Mouse (Mus musculus) MEL (cell line): ENCODE measurements at regions not wholly inside any gene's neighbourhood (a gene's known extent, or its start where the extent isn't known, plus 50 kb on each side); places are given as distances from the start of the nearest gene placed in this dataset.

Source experiments
- DNase-seq: peaks from one replicate; pipeline ENCODE4 v3.0.0; 2011; ENCODE audit warnings: low read depth, low spot score
- H3K27ac ChIP-seq: 2 replicates; pipeline ENCODE4 v1.5.1; 2012; ENCODE audit warnings: low read depth, mild to moderate bottlenecking, control low read depth, low read length, moderate library complexity; ENCODE audit not compliant: control insufficient read depth
- H3K27me3 ChIP-seq, 2 experiments: fragments of 150-350 bp in 1 of 2; sonication (generic) in 1 of 2; 2 replicates each; pipeline ENCODE4 v1.6.1; 2012; ENCODE audit warnings: low read length in 2 of 2, mild to moderate bottlenecking in 2 of 2, improper control_type of control experiment in 1 of 2, moderate library complexity in 1 of 2; ENCODE audit not compliant: insufficient read depth in 2 of 2, control insufficient read depth in 1 of 2
- H3K36me3 ChIP-seq, 2 experiments: 2 replicates each; pipeline ENCODE4 v1.6.1; 2012 to 2014; ENCODE audit warnings: low read length in 2 of 2, improper control_type of control experiment in 1 of 2, inconsistent platforms in 1 of 2, mild to moderate bottlenecking in 1 of 2; ENCODE audit not compliant: insufficient read depth in 2 of 2, control insufficient read depth in 1 of 2
- H3K4me1 ChIP-seq, 2 experiments: fragments of 150-350 bp in 1 of 2; sonication (generic) in 1 of 2; 2 replicates each; pipeline ENCODE4 v1.6.1; 2012; ENCODE audit warnings: low read length in 2 of 2, improper control_type of control experiment in 1 of 2, mild to moderate bottlenecking in 1 of 2; ENCODE audit not compliant: insufficient read depth in 2 of 2, control insufficient read depth in 1 of 2
- H3K4me3 ChIP-seq, 2 experiments: fragments of 150-350 bp in 1 of 2; sonication (generic) in 1 of 2; 2 replicates each; pipeline ENCODE4 v1.5.1; 2012; ENCODE audit warnings: low read depth in 2 of 2, low read length in 2 of 2, mild to moderate bottlenecking in 2 of 2, moderate library complexity in 2 of 2, control low read depth in 1 of 2, improper control_type of control experiment in 1 of 2; ENCODE audit not compliant: control insufficient read depth in 1 of 2, insufficient read depth in 1 of 2
- H3K79me2 ChIP-seq: 2 replicates; pipeline ENCODE4 v1.6.1; 2012; ENCODE audit warnings: mild to moderate bottlenecking, low read length, moderate library complexity; ENCODE audit not compliant: control insufficient read depth, poor library complexity, insufficient read depth
- H3K9ac ChIP-seq: 2 replicates; pipeline ENCODE4 v1.6.1; 2012; ENCODE audit warnings: low read depth, mild to moderate bottlenecking, control low read depth, low read length, moderate library complexity; ENCODE audit not compliant: control insufficient read depth, poor library complexity, severe bottlenecking
- H3K9me3 ChIP-seq: fragments of 150-350 bp; sonication (generic); replicated peaks from 2 replicates; pipeline ENCODE4 v1.6.1; 2012; ENCODE audit warnings: mild to moderate bottlenecking, low read length, improper control_type of control experiment, moderate library complexity; ENCODE audit not compliant: insufficient read depth
- CHD2 ChIP-seq: IDR thresholded peaks from 2 replicates; pipeline ENCODE4 v1.6.1; 2011; ENCODE audit warnings: low read length, improper control_type of control experiment
- CTCF ChIP-seq, 3 experiments: IDR thresholded peaks in 2 of 3; conservative IDR thresholded peaks in 1 of 3; 2 replicates each; pipeline ENCODE4 v1.5.1; 2011 to 2012; ENCODE audit warnings: low read length in 3 of 3, low read depth in 2 of 3, mild to moderate bottlenecking in 2 of 3, improper control_type of control experiment in 1 of 3, inconsistent platforms in 1 of 3, mixed read lengths in 1 of 3, moderate library complexity in 1 of 3; ENCODE audit not compliant: control insufficient read depth in 1 of 3, insufficient read depth in 1 of 3, poor library complexity in 1 of 3, severe bottlenecking in 1 of 3
- GABPA ChIP-seq: IDR thresholded peaks from 2 replicates; pipeline ENCODE4 v1.6.1; 2012; ENCODE audit warnings: low read depth, mild to moderate bottlenecking, inconsistent platforms, low read length, improper control_type of control experiment, moderate library complexity
- GATA1 ChIP-seq: IDR thresholded peaks from 2 replicates; pipeline ENCODE4 v1.6.1; 2011; ENCODE audit warnings: low read depth, low read length, improper control_type of control experiment
- HCFC1 ChIP-seq: IDR thresholded peaks from 2 replicates; pipeline ENCODE4 v1.6.1; 2012; ENCODE audit warnings: low read depth, mild to moderate bottlenecking, inconsistent platforms, low read length, improper control_type of control experiment, moderate library complexity
- MAFK ChIP-seq: IDR thresholded peaks from 2 replicates; pipeline ENCODE4 v1.6.1; 2011; ENCODE audit warnings: low read depth, mild to moderate bottlenecking, low read length, improper control_type of control experiment, borderline replicate concordance
- MEF2A ChIP-seq: IDR thresholded peaks from 2 replicates; pipeline ENCODE4 v1.6.1; 2014; ENCODE audit warnings: low read depth, mild to moderate bottlenecking, inconsistent platforms, low read length, improper control_type of control experiment; ENCODE audit not compliant: poor library complexity, insufficient replicate concordance, severe bottlenecking; ENCODE audit errors: extremely low read depth
- MYB ChIP-seq: IDR thresholded peaks from 2 replicates; pipeline ENCODE4 v1.6.1; 2011; ENCODE audit warnings: mild to moderate bottlenecking, low read depth, low read length, improper control_type of control experiment
- MYC ChIP-seq: IDR thresholded peaks from 2 replicates; pipeline ENCODE4 v1.6.1; 2011; ENCODE audit warnings: low read depth, mild to moderate bottlenecking, low read length, improper control_type of control experiment, moderate library complexity
- NELFE ChIP-seq: IDR thresholded peaks from 2 replicates; pipeline ENCODE4 v1.6.1; 2011; ENCODE audit warnings: low read depth, low read length, improper control_type of control experiment
- NRF1 ChIP-seq: IDR thresholded peaks from 2 replicates; pipeline ENCODE4 v1.6.1; 2014; ENCODE audit warnings: low read depth, mild to moderate bottlenecking, inconsistent platforms, low read length, improper control_type of control experiment, moderate library complexity; ENCODE audit not compliant: poor library complexity, insufficient read depth, severe bottlenecking
- POLR2A ChIP-seq, 2 experiments: IDR thresholded peaks; 2 replicates each; pipeline ENCODE4 v1.6.1; 2011 to 2012; ENCODE audit warnings: low read length in 2 of 2, mild to moderate bottlenecking in 2 of 2, control low read depth in 1 of 2, improper control_type of control experiment in 1 of 2, low read depth in 1 of 2, moderate library complexity in 1 of 2; ENCODE audit not compliant: control insufficient read depth in 1 of 2, insufficient read depth in 1 of 2, poor library complexity in 1 of 2
- POLR2AphosphoS2 ChIP-seq: IDR thresholded peaks from 2 replicates; pipeline ENCODE4 v1.6.1; 2011; ENCODE audit warnings: low read length, improper control_type of control experiment
- POLR2AphosphoS5 ChIP-seq: IDR thresholded peaks from 2 replicates; pipeline ENCODE4 v1.6.1; 2012; ENCODE audit warnings: low read depth, borderline replicate concordance, mild to moderate bottlenecking, inconsistent platforms, low read length, moderate library complexity, mixed read lengths
- TBP ChIP-seq: IDR thresholded peaks from 2 replicates; pipeline ENCODE4 v1.8.0; 2011; ENCODE audit warnings: low read depth, low read length, improper control_type of control experiment
- USF1 ChIP-seq: IDR thresholded peaks from 2 replicates; pipeline ENCODE4 v1.6.1; 2014; ENCODE audit warnings: low read depth, mild to moderate bottlenecking, inconsistent platforms, low read length, improper control_type of control experiment, moderate library complexity
- USF2 ChIP-seq, 2 experiments: IDR thresholded peaks; 2 replicates each; pipeline ENCODE4 v1.6.1; 2011 to 2012; ENCODE audit warnings: improper control_type of control experiment in 2 of 2, low read length in 2 of 2, borderline replicate concordance in 1 of 2, inconsistent platforms in 1 of 2, low read depth in 1 of 2, mild to moderate bottlenecking in 1 of 2; ENCODE audit not compliant: insufficient read depth in 1 of 2
- ZMIZ1 ChIP-seq: IDR thresholded peaks from 2 replicates; pipeline ENCODE4 v1.6.1; 2012; ENCODE audit warnings: low read depth, mild to moderate bottlenecking, inconsistent platforms, low read length, improper control_type of control experiment, moderate library complexity
- ZNF384 ChIP-seq: IDR thresholded peaks from 2 replicates; pipeline ENCODE4 v1.6.1; 2012; ENCODE audit warnings: low read depth, mild to moderate bottlenecking, inconsistent platforms, low read length, improper control_type of control experiment

- Histone ChIP-seq H3K4me1 (no peaks in the 10 kb centered on the region), H3K27me3 (no peaks in the 10 kb centered on the region), H3K9me3 (no peaks in the 10 kb centered on the region), H3K79me2 (no peaks in the 10 kb centered on the region), H3K27ac (no peak overlapping the region), H3K4me3 (no peak overlapping the region), H3K36me3 (no peaks in the 10 kb centered on the region), H3K9ac (no peak overlapping the region)
- TF ChIP-seq CTCF (IDR thresholded peaks at IDR 0.05 in 2 of 3, conservative IDR thresholded peaks at IDR 0.05 in 1 of 3; ENCODE audit: control insufficient read depth in 1 of 3, insufficient read depth in 1 of 3, low read depth in 2 of 3, low read length in 3 of 3, poor library complexity in 1 of 3, severe bottlenecking in 1 of 3): no peak
- TF ChIP-seq MYC: no peak
- no peak for TF ChIP-seq USF2 (IDR thresholded peaks at IDR 0.05; ENCODE audit: borderline replicate concordance in 1 of 2, insufficient read depth in 1 of 2, low read depth in 1 of 2, low read length in 2 of 2)
- TF ChIP-seq MYB: no peak
- TF ChIP-seq NRF1: no peak
- no peak for TF ChIP-seq GATA1
- TF ChIP-seq USF1: no peak
- no peak for TF ChIP-seq MEF2A
- no peak for TF ChIP-seq ZMIZ1
- TF ChIP-seq CHD2: no peak
- no peak for DNase-seq
Observed at GRCm38 (mm10) chr15:61517265-61517664, 594.5 kb upstream of the A1bg start.

- DNase-seq: no peak
- Histone ChIP-seq H3K36me3 (no peaks in the 10 kb centered on the region), H3K27ac (no peak overlapping the region), H3K9me3 (no peaks in the 10 kb centered on the region), H3K9ac (no peak overlapping the region), H3K4me3 (no peak overlapping the region), H3K79me2 (no peaks in the 10 kb centered on the region), H3K27me3 (no peaks in the 10 kb centered on the region), H3K4me1 (no peaks in the 10 kb centered on the region)
- no peak for TF ChIP-seq CTCF (IDR thresholded peaks at IDR 0.05 in 2 of 3, conservative IDR thresholded peaks at IDR 0.05 in 1 of 3; ENCODE audit: control insufficient read depth in 1 of 3, insufficient read depth in 1 of 3, low read depth in 2 of 3, low read length in 3 of 3, poor library complexity in 1 of 3, severe bottlenecking in 1 of 3)
- TF ChIP-seq POLR2AphosphoS5: no peak
- no peak for TF ChIP-seq POLR2A (IDR thresholded peaks at IDR 0.05; ENCODE audit: control insufficient read depth in 1 of 2, insufficient read depth in 1 of 2, low read depth in 1 of 2, low read length in 2 of 2, poor library complexity in 1 of 2)
- no peak for TF ChIP-seq POLR2AphosphoS2
- TF ChIP-seq NELFE: no peak
- no peak for TF ChIP-seq ZNF384
- no peak for TF ChIP-seq GATA1
Observed at GRCm38 (mm10) chr15:61514324-61514723, 591.5 kb upstream of the A1bg start.

- TF ChIP-seq MAFK (no peak), POLR2AphosphoS2 (no peak), ZMIZ1 (no peak), POLR2A (IDR thresholded peaks at IDR 0.05; ENCODE audit: control insufficient read depth in 1 of 2, insufficient read depth in 1 of 2, low read depth in 1 of 2, low read length in 2 of 2, poor library complexity in 1 of 2) (no peak), MEF2A (no peak), HCFC1 (no peak), ZNF384 (no peak), GABPA (no peak), TBP (no peak)
- TF ChIP-seq, all 39 proteins: peak for 0
- Histone ChIP-seq H3K27me3 (no peaks in the 10 kb centered on the region), H3K9me3 (no peaks in the 10 kb centered on the region), H3K4me3 (no peak overlapping the region), H3K36me3 (no peaks in the 10 kb centered on the region), H3K27ac (no peak overlapping the region), H3K79me2 (no peaks in the 10 kb centered on the region), H3K9ac (no peak overlapping the region), H3K4me1 (no peaks in the 10 kb centered on the region)
- no peak for DNase-seq
Observed at GRCm38 (mm10) chr15:61508806-61509205, 586.0 kb upstream of the A1bg start.
